Mouse (Mus musculus) ES-Bruce4 (cell line): Measurements from ENCODE around the gene Rasa4.

Experiments
- CTCF ChIP-seq: IDR thresholded peaks from one replicate; pipeline ENCODE4 v1.8.1; 2011; ENCODE audit warnings: low read depth, low read length
- EP300 ChIP-seq: IDR thresholded peaks from 2 replicates; pipeline ENCODE4 v1.6.1; 2011; ENCODE audit warnings: low read depth, low read length; ENCODE audit not compliant: insufficient read depth
- POLR2A ChIP-seq: IDR thresholded peaks from one replicate; pipeline ENCODE4 v1.8.1; 2011; ENCODE audit warnings: low read length; ENCODE audit not compliant: insufficient read depth

DNA sequence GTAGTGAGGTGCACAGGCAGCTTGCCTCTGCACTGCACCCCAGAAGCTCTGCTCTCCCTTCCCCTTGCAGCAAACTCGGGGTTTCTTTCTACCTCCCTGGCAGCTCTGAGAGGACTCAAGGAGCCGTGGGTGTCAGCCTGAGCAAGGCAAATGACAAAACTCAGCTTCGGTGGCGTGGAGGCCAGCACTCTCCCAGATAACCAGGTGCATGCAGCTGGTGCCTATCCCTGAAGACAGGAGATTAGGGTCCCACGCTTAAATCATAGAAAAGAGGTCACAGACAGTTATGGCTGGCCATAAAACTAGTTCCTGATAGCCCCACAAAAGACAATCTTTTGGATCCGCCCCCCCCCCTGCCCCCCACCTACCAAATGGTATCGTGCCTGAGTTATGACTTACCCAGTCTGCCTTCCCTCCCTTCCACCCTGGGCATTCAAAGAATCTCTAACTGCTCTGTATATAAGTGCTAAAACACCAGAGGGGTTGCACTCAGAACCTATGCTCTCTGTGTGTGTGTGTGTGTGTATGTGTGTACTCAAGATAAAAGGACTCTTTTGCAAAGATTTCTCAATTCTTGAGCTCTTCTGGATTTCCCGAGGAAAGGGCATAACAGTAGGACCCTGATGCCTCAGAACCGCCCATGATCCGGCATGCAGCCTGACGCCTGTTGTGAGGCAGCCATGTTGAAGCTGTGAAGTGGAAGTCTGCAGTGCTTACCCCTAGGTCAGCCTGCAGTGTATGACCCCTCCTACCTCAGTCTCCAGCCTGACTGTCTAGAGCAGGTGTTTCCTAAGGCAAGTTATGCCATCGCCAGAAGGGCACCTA lies 61.1 kb downstream of the Rasa4 start:
- TF ChIP-seq CTCF (no peak), POLR2A (no peak), EP300 (no peak)
